Mouse (Mus musculus): ENCODE results near the gene Zc3h15.

DNA sequence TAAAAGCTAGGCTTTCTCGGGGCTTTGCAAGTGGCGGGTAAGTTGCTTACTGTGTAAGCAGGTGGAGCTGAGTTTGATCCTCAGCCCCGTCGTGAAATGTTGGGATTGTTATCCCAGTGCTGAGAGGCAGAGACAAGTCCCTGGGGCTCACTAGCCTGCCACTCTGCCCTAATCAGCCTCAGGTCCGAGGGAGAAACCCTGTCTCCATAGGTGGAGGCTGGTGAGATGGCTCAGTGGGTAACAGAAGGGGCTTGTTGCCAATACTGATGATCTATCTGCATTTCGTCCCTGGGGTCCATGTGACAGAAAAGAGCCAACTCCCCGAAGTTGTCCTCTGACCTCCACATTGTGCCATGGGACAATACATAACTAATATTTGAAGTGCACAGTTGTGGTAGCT is 30.2 kb downstream of the Zc3h15 start:
- TF ChIP-seq CHD2 (IDR thresholded peaks at IDR 0.05; ENCODE audit: low read length) (no peak), ZC3H11A (IDR thresholded peaks at IDR 0.05; ENCODE audit: low read depth, low read length) (no peak)
